Mouse (Mus musculus): ENCODE data around the gene Morc1. TPM values are rescaled to one million over a fixed set of nuclear protein-coding genes. Genes with fewer than 3 reads are reported as not detected.

Morc1 gene
- total and polyA plus RNA-seq, 2 experiments from 2014 or later = 0.11 TPM

- Histone ChIP-seq H3K9ac (replicated peaks; ENCODE audit: low read length, poor library complexity, severe bottlenecking) (no peak overlapping the region), H3K4me1 (ENCODE audit: insufficient read depth, low read length) (no peaks in the 10 kb centered on the region), H3K9me3 (ENCODE audit: low read length) (no peaks in the 10 kb centered on the region), H3K27me3 (ENCODE audit: insufficient read depth, low read length) (no peaks in the 10 kb centered on the region), H3K27ac (ENCODE audit: low read depth, low read length) (no peak overlapping the region), H3K4me3 (ENCODE audit: low read depth, low read length) (no peak overlapping the region), H3K36me3 (ENCODE audit: insufficient read depth, low read length) (no peaks in the 10 kb centered on the region), H3K4me2 (ENCODE audit: low read depth, low read length, poor library complexity, severe bottlenecking) (no peak overlapping the region)
- TF ChIP-seq CTCF (IDR thresholded peaks at IDR 0.05) = peak; percentile 37; the same call in 1 of the 2 replicates
- ATAC-seq (ENCODE audit: low FRiP score) (no peak), DNase-seq (ENCODE audit: low spot score) (no peak)
- 96% methylated on average over 1 of the region's 1 CpGs for WGBS
These were observed 192.4 kb downstream of the Morc1 start for GRCm38 (mm10) chr16:48623447-48623846.

DNA sequence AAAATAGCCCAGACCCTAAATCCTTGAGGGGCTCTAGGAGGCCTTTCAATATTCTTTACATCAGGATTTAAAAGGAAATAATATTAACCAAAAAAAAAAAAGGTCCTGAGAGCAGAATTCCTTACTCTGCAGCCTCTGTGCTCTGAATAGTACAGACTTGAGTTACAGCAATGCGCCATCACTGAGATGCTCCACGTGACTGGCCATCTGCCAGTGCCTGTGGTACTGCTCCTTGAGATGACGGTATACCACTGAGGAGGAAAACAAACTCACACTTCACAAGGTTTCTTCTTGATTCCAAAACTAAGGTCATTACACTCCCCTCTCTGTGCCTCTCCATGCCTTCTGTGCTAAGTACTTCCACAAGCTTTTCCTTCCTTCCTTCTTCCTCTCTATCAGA lies 195.1 kb downstream of the Morc1 start:
- H3K27ac ChIP-seq (ENCODE audit: low read depth, low read length) = no peak overlapping the region
- H3K36me3 ChIP-seq (ENCODE audit: insufficient read depth, low read length) = no peaks in the 10 kb centered on the region
- DNase-seq (ENCODE audit: low spot score) (no peak), ATAC-seq (ENCODE audit: low FRiP score) (no peak)
- 94% methylated on average over 3 of the region's 3 CpGs for WGBS
- no peak overlapping the region for H3K4me3 ChIP-seq (ENCODE audit: low read depth, low read length)
- H3K9ac ChIP-seq (replicated peaks; ENCODE audit: low read length, poor library complexity, severe bottlenecking) = no peak overlapping the region
- no peaks in the 10 kb centered on the region for H3K27me3 ChIP-seq (ENCODE audit: insufficient read depth, low read length)
- H3K4me1 ChIP-seq (ENCODE audit: insufficient read depth, low read length) = no peaks in the 10 kb centered on the region
- no peak overlapping the region for H3K4me2 ChIP-seq (ENCODE audit: low read depth, low read length, poor library complexity, severe bottlenecking)
- no peaks in the 10 kb centered on the region for H3K9me3 ChIP-seq (ENCODE audit: low read length)
- no peak for TF ChIP-seq CTCF (IDR thresholded peaks at IDR 0.05)

DNA sequence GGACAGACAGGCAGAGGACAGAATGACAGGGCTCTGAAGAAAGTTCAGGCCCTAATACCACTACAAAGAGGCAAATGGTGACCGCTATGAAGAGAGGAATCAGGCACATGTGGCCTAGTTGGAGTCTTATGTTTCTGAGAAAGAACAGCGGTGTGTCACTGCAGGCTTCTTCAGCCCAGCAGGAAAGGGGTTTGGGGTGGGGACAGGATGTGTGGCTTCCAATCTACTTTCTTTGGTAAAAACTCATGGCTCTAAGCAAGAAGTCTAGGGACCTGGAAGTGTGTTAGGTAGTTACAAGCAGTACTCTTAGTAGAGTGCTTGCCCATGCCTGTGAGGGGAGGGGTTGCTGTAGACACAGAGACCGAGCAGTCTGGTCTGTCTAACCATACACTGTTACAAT lies 196.3 kb downstream of the Morc1 start:
- ATAC-seq (ENCODE audit: low FRiP score) (no peak), DNase-seq (ENCODE audit: low spot score) (no peak)
- WGBS = 93% methylated on average over 3 of the region's 3 CpGs
- H3K27me3 ChIP-seq (ENCODE audit: insufficient read depth, low read length) = no peaks in the 10 kb centered on the region
- H3K4me1 ChIP-seq (ENCODE audit: insufficient read depth, low read length) = no peaks in the 10 kb centered on the region
- TF ChIP-seq CTCF (IDR thresholded peaks at IDR 0.05) = no peak
- no peak overlapping the region for H3K27ac ChIP-seq (ENCODE audit: low read depth, low read length)
- H3K36me3 ChIP-seq (ENCODE audit: insufficient read depth, low read length) = no peaks in the 10 kb centered on the region
- no peaks in the 10 kb centered on the region for H3K9me3 ChIP-seq (ENCODE audit: low read length)
- H3K4me2 ChIP-seq (ENCODE audit: low read depth, low read length, poor library complexity, severe bottlenecking) = no peak overlapping the region
- no peak overlapping the region for H3K9ac ChIP-seq (replicated peaks; ENCODE audit: low read length, poor library complexity, severe bottlenecking)
- H3K4me3 ChIP-seq (ENCODE audit: low read depth, low read length) = no peak overlapping the region

DNA sequence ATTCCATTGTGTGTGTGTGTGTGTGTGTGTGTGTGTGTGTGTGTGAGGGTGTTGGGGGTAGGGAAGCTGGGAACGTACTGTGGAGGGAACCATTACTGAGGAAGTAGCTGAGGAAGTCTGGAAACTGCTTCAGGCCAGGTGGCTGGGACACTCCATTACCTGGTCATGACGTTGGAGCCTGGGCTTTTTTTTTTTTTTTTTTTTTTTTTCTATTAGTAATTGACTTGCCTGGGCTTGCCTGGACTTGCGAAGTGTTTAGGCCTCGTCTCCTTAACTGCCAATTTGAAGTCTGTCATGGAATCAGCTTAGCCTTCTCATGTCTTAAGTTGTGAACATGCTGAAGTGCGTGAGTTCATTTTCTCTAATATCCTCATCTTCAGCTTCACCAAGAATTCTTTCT lies 198.7 kb downstream of the Morc1 start:
- Histone ChIP-seq H3K27me3 (ENCODE audit: insufficient read depth, low read length) (no peaks in the 10 kb centered on the region), H3K36me3 (ENCODE audit: insufficient read depth, low read length) (no peaks in the 10 kb centered on the region), H3K4me2 (ENCODE audit: low read depth, low read length, poor library complexity, severe bottlenecking) (no peak overlapping the region), H3K9ac (replicated peaks; ENCODE audit: low read length, poor library complexity, severe bottlenecking) (no peak overlapping the region), H3K4me1 (ENCODE audit: insufficient read depth, low read length) (no peaks in the 10 kb centered on the region), H3K4me3 (ENCODE audit: low read depth, low read length) (no peak overlapping the region), H3K9me3 (ENCODE audit: low read length) (no peaks in the 10 kb centered on the region), H3K27ac (ENCODE audit: low read depth, low read length) (no peak overlapping the region)
- no peak for DNase-seq (ENCODE audit: low spot score)
- no peak for TF ChIP-seq CTCF (IDR thresholded peaks at IDR 0.05)
- no peak for ATAC-seq (ENCODE audit: low FRiP score)
- WGBS = 82% methylated on average over 5 of the region's 5 CpGs

DNA sequence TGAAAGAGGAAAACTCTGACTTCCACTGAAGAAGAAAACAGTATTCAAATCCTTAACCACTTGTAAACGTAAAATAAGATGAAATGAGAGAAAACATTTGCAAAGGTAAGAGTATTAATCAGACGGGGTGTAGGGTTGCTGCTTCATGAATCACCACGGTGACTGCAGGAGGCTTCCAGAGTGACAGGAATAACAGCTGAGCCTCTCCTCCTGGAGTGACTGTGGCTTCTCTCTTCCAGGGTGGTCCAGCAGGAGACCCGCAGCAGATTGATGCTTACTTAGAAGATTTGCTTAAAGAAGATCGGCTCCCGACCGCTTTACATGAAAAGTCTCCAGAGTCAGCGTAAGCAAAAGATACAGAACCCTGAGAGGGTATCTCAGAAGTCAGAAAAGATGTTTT lies 199.4 kb downstream of the Morc1 start:
- H3K4me3 ChIP-seq (ENCODE audit: low read depth, low read length) = no peak overlapping the region
- H3K4me2 ChIP-seq (ENCODE audit: low read depth, low read length, poor library complexity, severe bottlenecking) = no peak overlapping the region
- H3K27ac ChIP-seq (ENCODE audit: low read depth, low read length) = no peak overlapping the region
- no peaks in the 10 kb centered on the region for H3K27me3 ChIP-seq (ENCODE audit: insufficient read depth, low read length)
- DNase-seq (ENCODE audit: low spot score) = no peak
- H3K9ac ChIP-seq (replicated peaks; ENCODE audit: low read length, poor library complexity, severe bottlenecking) = no peak overlapping the region
- WGBS = 16% methylated on average over 8 of the region's 8 CpGs
- no peak for TF ChIP-seq CTCF (IDR thresholded peaks at IDR 0.05)
- no peaks in the 10 kb centered on the region for H3K4me1 ChIP-seq (ENCODE audit: insufficient read depth, low read length)
- H3K9me3 ChIP-seq (ENCODE audit: low read length) = no peaks in the 10 kb centered on the region
- no peaks in the 10 kb centered on the region for H3K36me3 ChIP-seq (ENCODE audit: insufficient read depth, low read length)
- no peak for ATAC-seq (ENCODE audit: low FRiP score)

GRCm38 (mm10) chr16:48632351-48632750 lies 201.3 kb downstream of the Morc1 start:
- Histone ChIP-seq H3K4me1 (ENCODE audit: insufficient read depth, low read length) (no peaks in the 10 kb centered on the region), H3K36me3 (ENCODE audit: insufficient read depth, low read length) (no peaks in the 10 kb centered on the region), H3K9me3 (ENCODE audit: low read length) (no peaks in the 10 kb centered on the region), H3K4me2 (ENCODE audit: low read depth, low read length, poor library complexity, severe bottlenecking) (no peak overlapping the region), H3K27me3 (ENCODE audit: insufficient read depth, low read length) (no peaks in the 10 kb centered on the region), H3K27ac (ENCODE audit: low read depth, low read length) (no peak overlapping the region), H3K4me3 (ENCODE audit: low read depth, low read length) (no peak overlapping the region), H3K9ac (replicated peaks; ENCODE audit: low read length, poor library complexity, severe bottlenecking) (no peak overlapping the region)
- TF ChIP-seq CTCF (IDR thresholded peaks at IDR 0.05) = no peak
- 92% methylated on average over 6 of the region's 6 CpGs for WGBS
- ATAC-seq (ENCODE audit: low FRiP score) (no peak), DNase-seq (ENCODE audit: low spot score) (no peak)
